Mouse (Mus musculus): ENCODE data around the gene Jazf1.

Jazf1 gene

GRCm38 (mm10) chr6:52912143-52912918 lies 156.1 kb downstream of the Jazf1 start:
- no peak for DNase-seq (ENCODE audit: low spot score)

GRCm38 (mm10) chr6:52906801-52907200 lies 161.6 kb downstream of the Jazf1 start:
- DNase-seq (ENCODE audit: low spot score), result no peak

GRCm38 (mm10) chr6:52905100-52905499 lies 163.3 kb downstream of the Jazf1 start:
- no peak for DNase-seq (ENCODE audit: low spot score)

- no peak for DNase-seq (ENCODE audit: low spot score)
These were observed 165.0 kb downstream of the Jazf1 start for GRCm38 (mm10) chr6:52903226-52903960.

GRCm38 (mm10) chr6:52899574-52900245 lies 168.7 kb downstream of the Jazf1 start:
- DNase-seq (ENCODE audit: low spot score), result no peak

GRCm38 (mm10) chr6:52895075-52895474 lies 173.4 kb downstream of the Jazf1 start:
- DNase-seq (ENCODE audit: low spot score), result no peak

- no peak for DNase-seq (ENCODE audit: low spot score)
These were observed 174.0 kb downstream of the Jazf1 start for GRCm38 (mm10) chr6:52894501-52894823.

- no peak for DNase-seq (ENCODE audit: low spot score)
These were observed 174.5 kb downstream of the Jazf1 start for GRCm38 (mm10) chr6:52893811-52894500.

- no peak for DNase-seq (ENCODE audit: low spot score)
These were observed 175.5 kb downstream of the Jazf1 start for GRCm38 (mm10) chr6:52892978-52893377.

GRCm38 (mm10) chr6:52887541-52888203 lies 180.8 kb downstream of the Jazf1 start:
- no peak for DNase-seq (ENCODE audit: low spot score)

GRCm38 (mm10) chr6:52883773-52884172 lies 184.7 kb downstream of the Jazf1 start:
- DNase-seq (ENCODE audit: low spot score), result no peak

- no peak for DNase-seq (ENCODE audit: low spot score)
These were observed 191.3 kb downstream of the Jazf1 start for GRCm38 (mm10) chr6:52877176-52877575.

- DNase-seq (ENCODE audit: low spot score), result no peak
These were observed 197.1 kb downstream of the Jazf1 start for GRCm38 (mm10) chr6:52871306-52871705.

GRCm38 (mm10) chr6:52869252-52869651 lies 199.2 kb downstream of the Jazf1 start:
- no peak for DNase-seq (ENCODE audit: low spot score)

GRCm38 (mm10) chr6:52868352-52868751 lies 200.1 kb downstream of the Jazf1 start:
- DNase-seq (ENCODE audit: low spot score), result no peak

GRCm38 (mm10) chr6:52861928-52862327 lies 206.5 kb downstream of the Jazf1 start:
- no peak for DNase-seq (ENCODE audit: low spot score)

- DNase-seq (ENCODE audit: low spot score), result no peak
These were observed 207.1 kb downstream of the Jazf1 start for GRCm38 (mm10) chr6:52861186-52861820.

- DNase-seq (ENCODE audit: low spot score), result no peak
These were observed 207.7 kb downstream of the Jazf1 start for GRCm38 (mm10) chr6:52860713-52861112.

- DNase-seq (ENCODE audit: low spot score), result no peak
These were observed 209.5 kb downstream of the Jazf1 start for GRCm38 (mm10) chr6:52858911-52859431.

GRCm38 (mm10) chr6:52852404-52853107 lies 215.9 kb downstream of the Jazf1 start:
- no peak for DNase-seq (ENCODE audit: low spot score)
